23 mouse cellular contexts compared by ENCODE assay signal in genomic region chr14:102329409-102329808, GRCm38 (mm10).
A peak's percentile ranks its signal among the peaks of the same experiment; 100 is the strongest.
DNase-seq lines count a peak whose midpoint lies in the region; ATAC-seq and TF ChIP-seq lines count a peak whose summit lies in the region.
"Had no signal": no experiment of that assay in that cellular context is flagged by ENCODE, and none has a peak within 500 bp of the region (broad histone marks: within the 10 kb centered on the region; RNA-seq: fewer than 3 reads in every experiment).

No protein-coding gene starts in this region.

- H3K27me3 ChIP-seq in kidney, postnatal 0 days (ENCODE audit: insufficient read depth, low read length) = no peaks in the 10 kb centered on the region
- H3K27me3 ChIP-seq in CH12.LX (replicated peaks) (no peaks in the 10 kb centered on the region), Patski (no peaks in the 10 kb centered on the region)
- H3K27me3 ChIP-seq in stomach, postnatal 0 days (ENCODE audit: control insufficient read depth, insufficient read depth, low read length) = no peaks in the 10 kb centered on the region
- H3K27me3 ChIP-seq in midbrain, postnatal 0 days (ENCODE audit: insufficient read depth, low read length) = no peaks in the 10 kb centered on the region
- H3K27me3 ChIP-seq: forebrain, embryonic 13.5 days; hindbrain, embryonic 12.5 days; hindbrain, embryonic 15.5 days had no signal

- TF ChIP-seq RAD21 in CH12.LX (IDR thresholded peaks at IDR 0.05; ENCODE audit: low read depth, low read length) = peak; percentile 22

- no peak overlapping the region for H3K4me2 ChIP-seq in kidney, postnatal 0 days (ENCODE audit: low read length)
- no peak overlapping the region for H3K4me2 ChIP-seq in CH12.LX (ENCODE audit: insufficient read depth, low read depth, poor library complexity, severe bottlenecking)
- H3K4me2 ChIP-seq in stomach, postnatal 0 days (replicated peaks; ENCODE audit: low read depth) = no peak overlapping the region
- no peak overlapping the region for H3K4me2 ChIP-seq in midbrain, postnatal 0 days (ENCODE audit: low read depth, low read length, poor library complexity, severe bottlenecking)
- H3K4me2 ChIP-seq: forebrain, embryonic 13.5 days; heart, embryonic 11.5 days; hindbrain, embryonic 12.5 days; hindbrain, embryonic 15.5 days had no signal

- no peak for TF ChIP-seq EP300 in CH12.LX (IDR thresholded peaks at IDR 0.05; ENCODE audit: low read length)
- no peak for TF ChIP-seq EP300 in stomach, postnatal 0 days (optimal IDR thresholded peaks at IDR 0.05)

- POLR2A ChIA-PET in Patski (lab: Charles Lee) = no interaction called here

- no peaks in the 10 kb centered on the region for H3K36me3 ChIP-seq in kidney, postnatal 0 days (ENCODE audit: insufficient read depth, low read length)
- H3K36me3 ChIP-seq in CH12.LX (replicated peaks in 1 of 2; ENCODE audit: control insufficient read depth in 1 of 2, insufficient read depth in 1 of 2, low read length in 1 of 2) = no peaks in the 10 kb centered on the region
- H3K36me3 ChIP-seq in stomach, postnatal 0 days (ENCODE audit: control insufficient read depth, insufficient read depth, low read length) = no peaks in the 10 kb centered on the region
- no peaks in the 10 kb centered on the region for H3K36me3 ChIP-seq in midbrain, postnatal 0 days (ENCODE audit: insufficient read depth, low read length)
- H3K36me3 ChIP-seq: forebrain, embryonic 10.5 days; hindbrain, embryonic 12.5 days; hindbrain, embryonic 15.5 days had no signal

- no peaks in the 10 kb centered on the region for H3K4me1 ChIP-seq in kidney, postnatal 0 days (replicated peaks; ENCODE audit: insufficient read depth, low read length)
- no peaks in the 10 kb centered on the region for H3K4me1 ChIP-seq in CH12.LX (ENCODE audit: control insufficient read depth in 1 of 2, insufficient read depth in 2 of 2)
- H3K4me1 ChIP-seq in stomach, postnatal 0 days (replicated peaks; ENCODE audit: control insufficient read depth, insufficient read depth) = no peaks in the 10 kb centered on the region
- no peaks in the 10 kb centered on the region for H3K4me1 ChIP-seq in midbrain, postnatal 0 days (ENCODE audit: insufficient read depth, low read length)
- H3K4me1 ChIP-seq: forebrain, embryonic 10.5 days; forebrain, embryonic 13.5 days; hindbrain, embryonic 12.5 days; hindbrain, embryonic 15.5 days had no signal

- TF ChIP-seq CTCF in kidney, postnatal 0 days (IDR thresholded peaks at IDR 0.05; ENCODE audit: low read depth) = peak; percentile 20; the same call in 1 of the 2 replicates
- TF ChIP-seq CTCF in CH12.LX (conservative IDR thresholded peaks at IDR 0.05 in 1 of 2, IDR thresholded peaks at IDR 0.05 in 1 of 2; ENCODE audit: low read depth in 2 of 2, low read length in 2 of 2) = peak in 1 of 2 experiments; percentile 60; a peak in 2 of 4 replicates
- TF ChIP-seq CTCF in Patski (IDR thresholded peaks at IDR 0.05) = peak; percentile 32
- TF ChIP-seq CTCF in stomach, postnatal 0 days (IDR thresholded peaks at IDR 0.05; ENCODE audit: low read depth) = peak; percentile 28
- no peak for TF ChIP-seq CTCF in midbrain, postnatal 0 days (IDR thresholded peaks at IDR 0.05)

- H3K79me2 ChIP-seq in CH12.LX (replicated peaks; ENCODE audit: control insufficient read depth, extremely low read depth, insufficient read depth, poor library complexity, severe bottlenecking) = no peaks in the 10 kb centered on the region

- in situ Hi-C loops in CH12.LX (cut with MboI; ENCODE audit: low pct_ligation_motif_present, low pct_unique_long_range_greater_than_20kb, low sequenced_read_pairs) (no loop called here), Patski (cut with MboI; ENCODE audit: low pct_unique_long_range_greater_than_20kb) (no loop called here)

- H3K9me3 ChIP-seq in kidney, postnatal 0 days (replicated peaks; ENCODE audit: low read length) = no peaks in the 10 kb centered on the region
- H3K9me3 ChIP-seq in CH12.LX (replicated peaks; ENCODE audit: low read length) = no peaks in the 10 kb centered on the region
- no peaks in the 10 kb centered on the region for H3K9me3 ChIP-seq in stomach, postnatal 0 days (ENCODE audit: control insufficient read depth, low read length)
- H3K9me3 ChIP-seq in midbrain, postnatal 0 days (ENCODE audit: low read length) = no peaks in the 10 kb centered on the region
- H3K9me3 ChIP-seq: forebrain, embryonic 10.5 days; forebrain, embryonic 13.5 days; hindbrain, embryonic 12.5 days; hindbrain, embryonic 15.5 days had no signal

- H3K9ac ChIP-seq in kidney, postnatal 0 days (ENCODE audit: low read depth, low read length) = no peak overlapping the region
- H3K9ac ChIP-seq in CH12.LX (ENCODE audit: insufficient read depth, low read depth) = no peak overlapping the region
- no peak overlapping the region for H3K9ac ChIP-seq in stomach, postnatal 0 days (ENCODE audit: low read length)
- no peak overlapping the region for H3K9ac ChIP-seq in midbrain, postnatal 0 days (replicated peaks; ENCODE audit: low read length, poor library complexity, severe bottlenecking)
- H3K9ac ChIP-seq: forebrain, embryonic 13.5 days; hindbrain, embryonic 12.5 days; hindbrain, embryonic 15.5 days had no signal

- no peak for TF ChIP-seq POLR2A in CH12.LX (IDR thresholded peaks at IDR 0.05; ENCODE audit: low read depth, low read length)

- no peak for DNase-seq in kidney, postnatal 0 days (ENCODE audit: low spot score)
- no peak for DNase-seq in kidney, postnatal 4 days
- DNase-seq in CH12.LX (ENCODE audit: extremely low read depth) (no peak), Patski (ENCODE audit: low read depth, low spot score) (no peak)
- no peak for DNase-seq in stomach, postnatal 0 days (ENCODE audit: low spot score)
- no peak for DNase-seq in cerebellum, adult 11-12 months
- DNase-seq in midbrain, postnatal 0 days (ENCODE audit: low spot score) = no peak
- DNase-seq: adrenal gland, adult 8-10 months; adrenal gland, postnatal 25 days; cerebellum, adult 18-20 months; cerebellum, adult 9-10 months; cerebellum, postnatal 14 days; gastrocnemius, postnatal 14 days; heart, adult 18-20 months; kidney, adult 18-20 months had no signal

- CTCF ChIA-PET in Patski (lab: Charles Lee) = no interaction called here

- ATAC-seq in kidney, postnatal 0 days (replicated peaks; ENCODE audit: low FRiP score, low read depth) = no peak
- ATAC-seq in Patski = no peak
- ATAC-seq in stomach, postnatal 0 days (ENCODE audit: low FRiP score, low TSS enrichment) = no peak
- ATAC-seq in megakaryocyte progenitor cell, adult 5-6 weeks (replicated peaks; ENCODE audit: poor library complexity) = no peak
- no peak for ATAC-seq in midbrain, postnatal 0 days (ENCODE audit: low FRiP score)
- ATAC-seq: CD4-positive, CD25-positive, alpha-beta regulatory T cell, adult 4 months; forebrain, embryonic 13.5 days; forebrain, embryonic 16.5 days had no signal

- dilution Hi-C loops in CH12.LX (cut with MboI; ENCODE audit: extremely low pct_ligation_motif_present, extremely low pct_unique_long_range_greater_than_20kb, low sequenced_read_pairs) = no loop called here

- H3K27ac ChIP-seq in kidney, postnatal 0 days = no peak overlapping the region
- no peak overlapping the region for H3K27ac ChIP-seq in CH12.LX (ENCODE audit: insufficient read depth, low read depth)
- no peak overlapping the region for H3K27ac ChIP-seq in stomach, postnatal 0 days (replicated peaks)
- H3K27ac ChIP-seq in midbrain, postnatal 0 days (ENCODE audit: low read depth, low read length) = no peak overlapping the region
- H3K27ac ChIP-seq: forebrain, embryonic 10.5 days; forebrain, embryonic 13.5 days; hindbrain, embryonic 12.5 days; hindbrain, embryonic 15.5 days had no signal

- no peak overlapping the region for H3K4me3 ChIP-seq in kidney, postnatal 0 days (replicated peaks; ENCODE audit: low read depth, low read length)
- no peak overlapping the region for H3K4me3 ChIP-seq in CH12.LX (replicated peaks in 1 of 3; ENCODE audit: low read depth in 2 of 3, low read length in 2 of 3, poor library complexity in 1 of 3)
- H3K4me3 ChIP-seq in stomach, postnatal 0 days (ENCODE audit: low read depth, low read length) = no peak overlapping the region
- no peak overlapping the region for H3K4me3 ChIP-seq in midbrain, postnatal 0 days (ENCODE audit: low read depth, low read length)
- H3K4me3 ChIP-seq: forebrain, embryonic 10.5 days; forebrain, embryonic 13.5 days; hindbrain, embryonic 12.5 days; hindbrain, embryonic 15.5 days had no signal

TF ChIP-seq in CH12.LX, 34 proteins besides CTCF, POLR2A, EP300 and RAD21:
- TF ChIP-seq ELF1 (IDR thresholded peaks at IDR 0.05; ENCODE audit: low read depth, low read length) (no peak), MAZ (IDR thresholded peaks at IDR 0.05; ENCODE audit: low read depth, low read length) (no peak), MEF2A (IDR thresholded peaks at IDR 0.05; ENCODE audit: borderline replicate concordance, low read depth, low read length) (no peak), NELFE (IDR thresholded peaks at IDR 0.05; ENCODE audit: low read depth, low read length) (no peak), USF2 (conservative IDR thresholded peaks at IDR 0.05; ENCODE audit: low read depth, low read length) (no peak), ZC3H11A (IDR thresholded peaks at IDR 0.05; ENCODE audit: low read depth, low read length) (no peak), SMC3 (IDR thresholded peaks at IDR 0.05; ENCODE audit: low read depth, low read length) (peak; percentile 69), MXI1 (IDR thresholded peaks at IDR 0.05; ENCODE audit: low read depth, low read length) (no peak)
